Mouse (Mus musculus): ENCODE measurements around the gene Vamp2. TPM values are rescaled to one million over a fixed set of nuclear protein-coding genes. Genes with fewer than 3 reads are reported as not detected.

Vamp2 gene
- total RNA-seq (2014; rRNA removed) = 5.2 and 6.4 TPM in 2 replicates
- polyA plus RNA-seq (2012; rRNA removed) = 21.7 and 36.9 TPM in 2 replicates

DNA sequence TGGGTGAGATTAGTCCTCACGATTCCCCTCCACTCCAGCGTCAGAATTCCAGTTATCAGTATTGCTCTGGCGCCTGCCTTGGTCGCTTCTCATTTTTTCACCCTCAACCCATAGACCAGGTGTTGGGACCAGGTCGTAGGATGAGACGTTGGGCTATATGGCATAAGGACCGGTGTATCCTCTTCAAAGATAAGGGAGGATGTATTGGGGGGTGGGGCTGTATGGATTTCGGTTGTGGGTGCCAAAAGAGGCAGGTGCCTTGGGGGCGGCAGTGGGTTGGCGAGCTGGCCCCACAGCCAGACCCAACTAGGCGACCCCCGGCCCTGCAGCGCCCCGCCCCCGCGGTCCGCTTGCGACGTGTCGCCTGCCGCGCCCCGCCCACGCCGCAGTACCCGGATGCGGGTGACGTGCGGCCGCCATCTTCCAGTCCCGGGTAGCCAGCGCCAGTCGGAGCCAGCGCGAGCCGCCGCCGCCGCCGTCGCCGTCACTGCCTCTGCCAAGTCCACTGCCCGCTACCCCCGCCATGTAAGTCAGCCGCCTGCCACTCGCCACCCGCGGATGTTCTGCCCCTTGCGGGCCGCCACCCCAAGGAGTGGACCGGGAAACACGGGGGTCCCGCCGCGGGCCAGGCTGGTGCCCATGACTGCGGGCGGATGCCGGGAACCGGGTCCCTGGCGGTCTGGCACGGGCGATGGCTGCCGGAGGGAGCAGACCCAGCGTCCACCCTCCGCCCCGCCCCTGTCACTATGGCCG, at the start of gene Vamp2:
Vamp2 (plus strand) TSS at position 388 of the 753 bp plus-strand sequence.
- DNase-seq (ENCODE audit: extremely low read depth, low read depth, low spot score) = no peak
- peaks cover 15% of the 10 kb centered on the region for H3K4me1 ChIP-seq (ENCODE audit: control insufficient read depth, insufficient read depth, low read length)
- no peaks in the 10 kb centered on the region for H3K27me3 ChIP-seq (ENCODE audit: control insufficient read depth, insufficient read depth, low read length)
- TF ChIP-seq CTCF (IDR thresholded peaks at IDR 0.05; ENCODE audit: low read depth, low read length) (no peak), POLR2A (IDR thresholded peaks at IDR 0.05; ENCODE audit: extremely low read depth, insufficient read depth, low read length) (peak; percentile 65; the same call in 1 of the 2 replicates)
- peaks cover 16% of the 10 kb centered on the region for H3K79me2 ChIP-seq (ENCODE audit: control insufficient read depth, insufficient read depth, low read length)
- H3K9ac ChIP-seq (ENCODE audit: low read depth, low read length) = peak within 1 kb of the TSS; percentile 100
- H3K36me3 ChIP-seq (ENCODE audit: control insufficient read depth, insufficient read depth, low read length) = peaks cover 2% of the 10 kb centered on the region; the same call in 1 of the 2 replicates
- 2% methylated on average over 65 of the region's 67 CpGs for WGBS
- peak within 1 kb of the TSS; percentile 96 for H3K4me3 ChIP-seq (ENCODE audit: insufficient read depth, low read depth, low read length)
- H3K27ac ChIP-seq (replicated peaks; ENCODE audit: insufficient read depth, low read depth, low read length) = peak within 1 kb of the TSS; percentile 97

DNA sequence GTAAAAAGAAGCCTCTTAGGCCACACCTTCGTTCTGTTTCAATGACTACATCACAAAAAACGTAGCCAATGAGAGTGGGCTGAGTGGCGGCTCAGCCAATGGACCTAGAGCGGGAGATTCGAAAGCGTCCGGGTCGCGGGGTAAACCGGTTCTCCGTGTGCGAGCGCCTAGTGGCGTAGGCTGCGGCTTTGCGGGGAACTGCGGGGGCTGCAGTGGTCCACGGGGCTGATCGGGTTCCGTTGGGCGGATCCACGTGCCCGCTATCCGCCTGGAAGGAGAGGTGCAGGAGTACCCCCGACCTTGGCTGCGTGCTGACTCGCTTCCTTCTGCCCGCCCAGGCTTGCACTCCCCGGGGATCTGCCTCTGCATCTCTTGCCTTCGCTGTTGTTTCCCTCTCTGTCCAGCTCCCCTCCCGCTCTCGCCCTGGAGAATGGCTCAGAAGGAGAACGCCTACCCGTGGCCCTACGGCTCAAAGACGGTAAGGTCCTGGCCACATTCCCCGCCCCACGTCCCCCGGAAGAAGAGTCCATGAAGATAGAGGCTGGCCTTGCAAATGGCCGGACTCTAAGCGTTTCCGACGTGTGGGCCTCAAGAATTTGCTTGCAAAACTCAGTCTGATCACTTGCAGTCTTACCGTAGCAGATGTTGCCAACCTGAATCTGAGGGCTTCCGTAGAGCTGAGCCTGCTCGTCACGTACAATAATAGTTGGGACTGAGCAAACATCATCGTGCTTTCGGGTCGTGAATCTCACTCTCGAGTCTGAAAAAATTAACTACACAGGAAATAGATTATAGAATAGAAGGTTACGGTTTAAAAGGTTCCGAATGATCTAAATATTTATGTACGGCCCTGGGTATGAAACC, 42.5 kb upstream of the Vamp2 start, which contains the start of gene Aurkb:
Aurkb (plus strand) TSS at position 117 of the 864 bp plus-strand sequence.
- peaks cover 2% of the 10 kb centered on the region for H3K4me1 ChIP-seq (ENCODE audit: control insufficient read depth, insufficient read depth, low read length)
- peak; percentile 75 for DNase-seq (ENCODE audit: extremely low read depth, low read depth, low spot score)
- H3K36me3 ChIP-seq (ENCODE audit: control insufficient read depth, insufficient read depth, low read length) = no peaks in the 10 kb centered on the region
- no peaks in the 10 kb centered on the region for H3K27me3 ChIP-seq (ENCODE audit: control insufficient read depth, insufficient read depth, low read length)
- TF ChIP-seq CTCF (IDR thresholded peaks at IDR 0.05; ENCODE audit: low read depth, low read length) = no peak
- TF ChIP-seq POLR2A (IDR thresholded peaks at IDR 0.05; ENCODE audit: extremely low read depth, insufficient read depth, low read length) = no peak
- no peak within 1 kb of the TSS for H3K27ac ChIP-seq (replicated peaks; ENCODE audit: insufficient read depth, low read depth, low read length)
- H3K4me3 ChIP-seq (ENCODE audit: insufficient read depth, low read depth, low read length) = peak within 1 kb of the TSS; percentile 72
- under 1% methylated on average over 54 of the region's 54 CpGs for WGBS
- H3K79me2 ChIP-seq (ENCODE audit: control insufficient read depth, insufficient read depth, low read length) = no peaks in the 10 kb centered on the region
- H3K9ac ChIP-seq (ENCODE audit: low read depth, low read length) = peak within 1 kb of the TSS; percentile 50

DNA sequence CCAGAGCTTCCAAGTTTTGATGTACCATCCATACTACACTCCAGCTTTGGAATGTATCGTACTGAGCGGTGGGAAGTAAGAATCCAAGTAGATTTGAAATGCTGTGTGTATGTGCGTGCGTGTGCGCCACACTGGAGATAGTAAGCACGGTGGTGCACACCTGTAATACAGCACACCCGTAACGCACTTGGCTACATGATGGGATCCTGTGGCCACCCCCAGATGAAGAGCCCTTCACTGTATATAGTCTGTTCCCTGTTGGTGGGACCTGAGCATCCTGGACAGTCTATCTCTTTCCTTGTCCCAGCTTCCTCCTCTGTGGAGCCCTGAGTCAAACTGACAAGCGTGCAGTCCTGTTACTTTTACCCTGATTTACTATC, 41.9 kb upstream of the Vamp2 start:
- no peak overlapping the region for H3K4me3 ChIP-seq (ENCODE audit: insufficient read depth, low read depth, low read length)
- no peaks in the 10 kb centered on the region for H3K36me3 ChIP-seq (ENCODE audit: control insufficient read depth, insufficient read depth, low read length)
- H3K9ac ChIP-seq (ENCODE audit: low read depth, low read length) = no peak overlapping the region
- no peaks in the 10 kb centered on the region for H3K27me3 ChIP-seq (ENCODE audit: control insufficient read depth, insufficient read depth, low read length)
- H3K79me2 ChIP-seq (ENCODE audit: control insufficient read depth, insufficient read depth, low read length) = no peaks in the 10 kb centered on the region
- no peak overlapping the region for H3K27ac ChIP-seq (replicated peaks; ENCODE audit: insufficient read depth, low read depth, low read length)
- TF ChIP-seq CTCF (IDR thresholded peaks at IDR 0.05; ENCODE audit: low read depth, low read length) (no peak), POLR2A (IDR thresholded peaks at IDR 0.05; ENCODE audit: extremely low read depth, insufficient read depth, low read length) (no peak)
- no peak for DNase-seq (ENCODE audit: extremely low read depth, low read depth, low spot score)
- H3K4me1 ChIP-seq (ENCODE audit: control insufficient read depth, insufficient read depth, low read length) = peaks cover 2% of the 10 kb centered on the region
- WGBS = 18% methylated on average over 9 of the region's 9 CpGs

DNA sequence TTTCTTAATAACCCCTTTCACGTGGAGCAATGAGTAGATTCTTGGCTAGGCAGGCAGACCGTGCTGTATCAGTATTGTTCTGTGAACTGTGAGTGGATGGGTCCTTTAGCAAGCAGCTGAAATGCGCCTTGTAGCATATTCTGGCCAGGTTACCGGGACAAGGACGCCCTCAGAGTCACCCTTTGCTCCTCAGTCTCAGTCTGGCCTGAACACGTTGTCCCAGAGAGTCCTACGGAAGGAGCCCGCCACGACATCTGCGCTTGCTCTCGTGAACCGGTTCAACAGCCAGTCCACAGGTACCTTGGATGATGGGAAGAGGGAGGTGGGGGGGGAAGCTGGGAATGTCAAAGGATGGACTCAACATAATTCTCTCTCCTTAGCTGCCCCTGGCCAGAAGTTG, 40.7 kb upstream of the Vamp2 start:
- H3K4me3 ChIP-seq (ENCODE audit: insufficient read depth, low read depth, low read length) = no peak overlapping the region
- H3K27me3 ChIP-seq (ENCODE audit: control insufficient read depth, insufficient read depth, low read length) = no peaks in the 10 kb centered on the region
- no peaks in the 10 kb centered on the region for H3K79me2 ChIP-seq (ENCODE audit: control insufficient read depth, insufficient read depth, low read length)
- TF ChIP-seq CTCF (IDR thresholded peaks at IDR 0.05; ENCODE audit: low read depth, low read length) = no peak
- TF ChIP-seq POLR2A (IDR thresholded peaks at IDR 0.05; ENCODE audit: extremely low read depth, insufficient read depth, low read length) = no peak
- H3K9ac ChIP-seq (ENCODE audit: low read depth, low read length) = no peak overlapping the region
- 92% methylated on average over 12 of the region's 12 CpGs for WGBS
- H3K4me1 ChIP-seq (ENCODE audit: control insufficient read depth, insufficient read depth, low read length) = peaks cover 2% of the 10 kb centered on the region
- no peak overlapping the region for H3K27ac ChIP-seq (replicated peaks; ENCODE audit: insufficient read depth, low read depth, low read length)
- DNase-seq (ENCODE audit: extremely low read depth, low read depth, low spot score) = no peak
- no peaks in the 10 kb centered on the region for H3K36me3 ChIP-seq (ENCODE audit: control insufficient read depth, insufficient read depth, low read length)

DNA sequence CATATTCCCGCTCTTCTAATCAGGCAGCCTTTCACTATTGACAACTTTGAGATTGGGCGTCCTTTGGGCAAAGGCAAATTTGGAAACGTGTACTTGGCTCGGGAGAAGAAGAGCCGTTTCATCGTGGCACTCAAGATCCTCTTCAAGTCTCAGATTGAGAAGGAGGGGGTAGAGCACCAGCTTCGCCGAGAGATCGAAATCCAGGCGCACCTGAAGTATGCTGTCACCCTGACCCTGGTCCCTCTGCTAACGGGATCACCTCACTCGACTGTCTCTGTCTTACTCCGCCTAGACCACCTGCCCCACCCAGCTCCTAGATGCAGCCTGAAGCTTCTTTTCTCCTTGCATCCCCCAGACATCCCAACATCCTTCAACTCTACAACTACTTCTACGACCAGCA, 40.1 kb upstream of the Vamp2 start:
- H3K4me3 ChIP-seq (ENCODE audit: insufficient read depth, low read depth, low read length) = no peak overlapping the region
- H3K36me3 ChIP-seq (ENCODE audit: control insufficient read depth, insufficient read depth, low read length) = no peaks in the 10 kb centered on the region
- H3K79me2 ChIP-seq (ENCODE audit: control insufficient read depth, insufficient read depth, low read length) = no peaks in the 10 kb centered on the region
- TF ChIP-seq CTCF (IDR thresholded peaks at IDR 0.05; ENCODE audit: low read depth, low read length) (no peak), POLR2A (IDR thresholded peaks at IDR 0.05; ENCODE audit: extremely low read depth, insufficient read depth, low read length) (no peak)
- DNase-seq (ENCODE audit: extremely low read depth, low read depth, low spot score) = no peak
- H3K27ac ChIP-seq (replicated peaks; ENCODE audit: insufficient read depth, low read depth, low read length) = no peak overlapping the region
- no peak overlapping the region for H3K9ac ChIP-seq (ENCODE audit: low read depth, low read length)
- 95% methylated on average over 14 of the region's 14 CpGs for WGBS
- peaks cover 2% of the 10 kb centered on the region for H3K4me1 ChIP-seq (ENCODE audit: control insufficient read depth, insufficient read depth, low read length)
- no peaks in the 10 kb centered on the region for H3K27me3 ChIP-seq (ENCODE audit: control insufficient read depth, insufficient read depth, low read length)

Data from liver, adult 2 months (tissue).